Mouse (Mus musculus) MEL-GATA-1-ER (cell line): Measurements from ENCODE around the gene Gast.
"Not testable (repeated sequence)": the region's sequence is repeated elsewhere in the genome, so short reads cannot be mapped to it uniquely, and the experiment has no call there.

ENCODE experiments used
- DNase-seq: peaks from one replicate; pipeline ENCODE4 v3.0.0-alpha.2; 2012; ENCODE audit warnings: low read depth; ENCODE audit errors: extremely low read depth

The Gast gene

DNA sequence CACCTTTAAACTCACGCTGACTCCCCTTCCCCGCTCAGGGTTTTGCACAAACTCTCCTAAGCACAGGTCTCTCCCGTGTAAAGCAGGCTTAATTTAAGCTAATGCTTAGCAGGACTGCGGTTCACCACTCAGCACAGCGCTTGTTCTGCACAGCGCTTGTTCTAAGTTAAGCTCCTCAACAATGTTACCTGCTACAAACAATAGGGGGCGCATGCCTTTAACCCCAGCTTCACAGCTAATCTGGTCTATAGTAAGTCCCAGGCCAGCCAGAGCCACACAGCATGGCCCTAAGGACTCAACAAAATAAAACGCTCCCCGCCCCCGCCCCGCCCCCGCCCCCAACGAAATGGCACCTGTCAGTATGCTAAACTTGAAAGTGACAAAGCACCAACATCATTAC lies 26.9 kb downstream of the Gast start:
- not testable (repeated sequence) for DNase-seq

DNA sequence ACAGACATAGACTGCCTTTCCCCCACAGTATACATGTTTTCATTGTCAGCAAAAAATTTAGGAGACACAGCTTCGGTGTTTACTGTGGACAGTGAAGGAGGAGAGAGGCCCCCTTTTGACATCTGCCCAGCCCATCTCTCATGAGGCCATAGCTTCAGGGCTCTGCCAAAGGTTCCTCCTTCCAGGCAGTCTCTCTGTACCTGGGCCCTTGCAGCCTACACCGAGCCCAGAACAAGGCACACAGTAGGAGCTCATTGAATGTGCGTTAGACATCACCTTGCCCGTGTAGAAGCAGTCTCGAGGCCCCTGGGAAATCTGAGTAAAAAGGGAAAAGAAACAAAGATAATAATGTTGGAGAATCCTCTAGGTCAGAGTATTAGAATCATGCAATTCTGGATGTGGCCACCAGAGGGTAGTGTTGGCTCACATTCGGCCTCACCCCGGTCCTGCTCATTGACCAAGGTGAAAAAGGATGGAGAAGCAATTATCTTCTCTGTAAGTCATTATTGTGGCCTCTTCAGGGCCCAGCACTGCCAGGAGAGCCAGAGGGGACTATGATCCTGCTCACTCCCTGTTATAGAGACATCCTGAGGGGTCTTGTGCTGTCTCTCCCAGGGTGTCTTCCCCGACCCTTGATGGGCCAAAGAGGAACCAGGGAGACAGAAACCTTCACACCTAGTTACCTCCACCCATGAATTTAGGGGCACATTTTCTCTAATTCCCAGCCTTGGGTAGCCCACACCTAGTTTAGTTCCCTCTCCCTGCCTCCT lies 28.2 kb downstream of the Gast start:
- peak; percentile 41 for DNase-seq

DNA sequence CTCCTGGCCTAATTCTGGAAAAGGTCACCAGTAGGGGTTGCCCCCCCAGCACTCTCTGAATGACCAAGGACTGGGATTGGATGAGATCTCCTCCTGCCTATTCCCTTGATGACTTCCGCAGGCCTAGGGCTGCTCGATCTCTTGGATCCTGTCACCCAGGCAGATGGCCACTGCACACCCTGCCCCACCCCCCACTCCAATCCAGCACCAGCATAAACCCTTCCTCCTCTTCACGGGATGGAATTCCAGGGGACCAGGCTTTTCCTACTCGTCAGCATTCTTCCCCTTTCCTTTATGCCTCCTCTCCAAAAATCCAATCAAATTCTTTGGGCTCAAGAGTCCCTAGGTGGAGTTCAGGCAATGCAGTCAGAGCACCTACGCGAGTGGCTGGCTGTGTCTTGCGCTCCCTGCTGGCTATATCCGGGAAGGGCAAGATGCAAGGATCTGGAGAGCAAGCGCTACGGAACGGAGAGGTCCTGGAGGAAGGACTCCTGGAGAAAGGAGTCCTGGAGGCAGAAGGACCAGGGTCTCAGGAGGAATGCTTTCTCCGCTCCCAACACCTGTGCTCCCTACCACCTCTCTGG lies 28.9 kb downstream of the Gast start:
- peak; percentile 30 for DNase-seq

DNA sequence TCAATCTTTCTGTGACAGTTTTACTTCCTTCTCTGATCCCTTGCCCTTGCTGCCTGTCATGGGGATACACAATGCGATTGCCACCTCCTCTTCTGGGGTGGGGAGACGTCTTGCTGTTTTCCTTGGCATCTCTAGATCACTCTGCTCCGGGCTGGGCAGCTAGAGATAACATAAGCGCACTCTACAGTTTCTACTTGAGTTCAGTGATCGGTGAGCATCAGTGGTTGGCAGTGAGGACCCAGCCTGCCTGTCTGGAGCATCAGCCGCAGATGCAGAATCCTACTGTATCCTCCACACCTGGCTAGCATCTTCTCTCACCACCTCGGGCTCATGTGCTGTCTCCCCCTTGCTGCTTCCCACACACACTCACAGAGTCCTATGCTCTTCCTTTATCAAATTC lies 34.9 kb downstream of the Gast start:
- no peak for DNase-seq

DNA sequence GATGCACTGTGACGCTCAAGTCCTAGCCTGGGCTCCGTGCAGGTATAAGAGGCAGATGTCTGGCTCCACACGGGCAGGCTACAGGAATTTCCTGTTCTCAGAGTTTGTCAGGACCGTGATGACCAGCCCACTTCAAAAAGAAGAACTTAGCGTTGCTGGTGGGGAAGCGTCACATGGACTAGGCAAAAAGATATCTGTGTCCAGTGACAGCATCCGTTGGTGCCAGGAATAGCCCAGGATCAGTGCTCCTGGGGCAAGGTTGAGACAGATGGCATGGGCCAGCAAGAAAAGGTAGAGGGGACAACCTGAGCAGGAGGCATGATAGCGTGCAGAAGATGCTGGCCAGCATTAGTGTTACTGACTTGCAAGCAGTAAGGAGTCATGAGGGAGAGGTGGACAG lies 35.6 kb downstream of the Gast start:
- DNase-seq: no peak

DNA sequence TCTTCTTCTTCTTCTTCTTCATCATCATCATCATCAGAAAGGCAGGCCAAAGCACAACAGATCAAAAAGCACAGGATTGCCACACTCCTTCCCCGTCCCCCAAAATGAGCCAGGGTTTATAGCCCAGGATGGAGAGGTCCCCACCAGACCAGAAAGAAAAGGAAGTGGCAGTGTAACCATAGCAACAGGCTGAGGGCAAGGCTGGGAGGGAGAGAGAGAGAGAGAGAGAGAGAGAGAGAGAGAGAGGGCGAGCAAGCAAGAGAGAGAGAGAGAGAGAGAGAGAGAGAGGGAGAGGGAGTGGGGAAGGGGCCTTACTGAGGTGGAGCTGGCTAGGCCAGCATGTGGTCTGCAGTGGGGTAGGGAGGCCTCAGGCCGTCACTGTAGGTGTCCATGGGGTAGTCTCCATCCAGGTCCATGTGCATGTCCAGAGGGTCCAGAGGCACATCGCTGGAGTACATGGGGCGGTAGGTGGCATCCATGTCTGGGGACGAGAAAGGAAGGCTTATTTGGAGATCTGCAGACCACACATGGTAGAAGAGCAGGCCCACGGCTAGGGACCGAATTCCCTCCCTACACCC lies 37.9 kb downstream of the Gast start:
- peak; percentile 32 for DNase-seq

DNA sequence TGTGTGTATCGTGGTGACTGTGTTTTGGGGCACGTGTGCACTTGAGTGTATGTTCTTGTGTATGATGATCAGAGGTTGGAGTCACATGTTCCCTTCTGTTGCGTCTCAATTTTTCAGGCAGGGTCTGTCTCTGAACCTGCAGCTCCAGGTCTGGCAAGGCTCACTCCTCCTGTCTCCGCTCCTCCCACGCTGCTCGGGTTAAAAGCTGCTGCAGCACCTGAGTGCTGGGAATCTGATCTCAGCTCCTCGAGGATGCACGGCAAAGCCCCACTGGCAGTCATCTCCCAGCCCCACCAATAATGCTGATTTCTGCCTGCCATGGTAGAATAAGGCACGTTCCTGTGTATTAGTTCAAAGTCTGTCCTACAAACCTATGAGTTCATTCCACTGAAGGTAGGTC lies 40.9 kb downstream of the Gast start:
- no peak for DNase-seq

DNA sequence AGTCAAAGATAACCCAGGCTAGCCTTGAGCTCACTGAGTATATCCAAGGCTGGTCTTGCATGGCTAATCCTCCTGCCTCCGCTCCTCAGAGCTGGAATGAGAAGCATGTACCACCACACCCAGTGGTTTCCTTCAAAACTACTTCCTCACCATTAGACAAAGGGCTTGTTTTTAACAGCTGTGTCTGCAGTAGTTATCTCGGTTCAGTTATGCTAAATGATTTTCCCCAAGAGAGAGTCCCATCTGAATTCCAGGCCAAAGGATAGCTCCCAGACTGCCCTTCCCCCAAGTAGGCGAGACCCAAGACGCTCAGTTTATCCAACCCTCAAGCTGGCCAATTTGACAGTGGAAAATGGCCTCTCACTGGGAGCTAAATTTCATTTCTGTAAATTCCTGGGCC lies 41.8 kb downstream of the Gast start:
- no peak for DNase-seq

DNA sequence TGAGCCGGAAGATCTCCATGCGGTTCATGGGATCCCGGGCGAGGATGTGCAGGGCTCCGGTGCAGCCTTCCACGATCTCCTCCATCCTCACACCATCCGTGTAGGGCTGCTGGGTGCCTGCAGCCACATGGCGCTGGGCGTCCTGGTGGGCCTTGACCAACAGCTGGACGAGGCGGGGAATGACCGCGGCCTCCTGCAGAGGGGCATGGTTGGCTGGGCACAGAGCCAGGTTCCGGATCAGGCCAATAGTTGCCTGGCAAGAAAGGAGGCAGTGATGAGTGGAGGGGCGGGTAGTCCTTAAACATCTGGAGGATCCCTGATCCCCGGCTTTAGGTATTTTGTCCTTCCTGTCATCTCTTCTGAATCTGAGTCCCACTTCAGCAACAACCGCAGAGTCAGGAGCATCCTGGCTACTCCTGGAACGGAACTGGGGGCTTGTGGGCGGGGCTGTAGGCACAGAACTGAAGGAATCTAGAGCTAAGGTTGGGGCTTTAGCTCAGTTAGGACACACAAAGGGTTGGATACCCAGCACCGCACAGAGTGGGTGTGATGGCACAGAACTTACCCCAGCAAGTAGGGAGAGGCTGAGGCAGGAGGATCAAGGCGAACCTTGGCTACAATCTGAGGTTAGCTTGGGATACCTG lies 42.7 kb downstream of the Gast start:
- no peak for DNase-seq

DNA sequence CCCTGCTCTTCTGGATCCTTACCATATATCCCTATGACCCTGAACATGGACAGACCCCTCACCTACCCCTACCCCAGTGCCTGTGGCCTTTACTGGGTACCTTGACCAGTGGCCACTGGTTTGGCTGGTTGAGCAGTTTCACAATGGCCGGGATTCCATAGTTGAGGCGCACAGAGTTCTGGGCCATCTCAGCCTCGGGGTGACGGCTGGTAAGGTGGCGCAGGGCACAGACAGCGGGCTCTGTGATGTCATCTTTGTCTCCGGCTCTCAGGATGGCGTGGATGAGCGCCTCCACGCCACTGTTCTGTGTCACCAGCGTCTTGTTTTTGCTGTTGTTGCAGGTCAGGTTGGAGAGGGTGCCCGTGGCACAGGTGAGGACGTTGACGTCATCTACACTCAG lies 43.8 kb downstream of the Gast start:
- no peak for DNase-seq

DNA sequence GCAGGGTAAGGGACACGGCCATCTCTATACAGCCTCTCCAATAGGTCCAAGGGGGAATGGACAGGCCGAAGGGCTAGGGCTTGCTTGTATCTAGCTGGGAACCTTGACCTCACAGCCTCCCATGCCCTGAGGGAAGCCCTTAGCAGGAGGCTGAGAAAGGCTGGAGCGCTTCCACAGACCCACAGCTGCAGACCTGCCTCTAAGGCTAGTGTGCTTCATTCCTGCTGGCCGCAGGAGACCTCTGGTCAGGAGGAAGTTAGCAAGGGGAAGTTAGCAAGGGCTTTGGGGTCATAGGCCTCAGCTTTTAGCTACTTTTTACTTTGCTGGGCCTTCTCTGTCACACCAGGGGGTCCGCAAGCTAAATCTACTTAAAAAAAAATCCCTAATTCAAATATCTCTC lies 44.2 kb downstream of the Gast start:
- DNase-seq: no peak

DNA sequence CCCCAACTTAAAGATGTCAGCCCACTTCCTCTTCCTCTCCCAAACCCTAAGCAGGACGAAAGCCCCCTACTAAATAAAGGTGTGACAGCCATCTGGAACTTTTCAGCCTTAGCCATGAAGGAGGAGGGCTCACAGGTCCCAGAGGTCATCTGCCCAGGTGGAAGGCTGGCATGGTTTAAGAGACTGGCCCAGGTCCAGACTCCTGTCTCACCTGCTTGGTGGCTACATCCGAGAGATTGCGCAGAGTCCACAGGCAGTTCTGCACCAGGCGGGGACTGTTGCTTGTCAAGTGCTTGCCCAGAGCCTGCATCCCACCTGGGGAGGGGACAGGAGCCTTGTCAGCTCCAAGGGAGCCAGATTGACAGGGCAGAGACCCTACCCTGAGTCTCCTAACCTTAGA lies 45.1 kb downstream of the Gast start:
- no peak for DNase-seq

DNA sequence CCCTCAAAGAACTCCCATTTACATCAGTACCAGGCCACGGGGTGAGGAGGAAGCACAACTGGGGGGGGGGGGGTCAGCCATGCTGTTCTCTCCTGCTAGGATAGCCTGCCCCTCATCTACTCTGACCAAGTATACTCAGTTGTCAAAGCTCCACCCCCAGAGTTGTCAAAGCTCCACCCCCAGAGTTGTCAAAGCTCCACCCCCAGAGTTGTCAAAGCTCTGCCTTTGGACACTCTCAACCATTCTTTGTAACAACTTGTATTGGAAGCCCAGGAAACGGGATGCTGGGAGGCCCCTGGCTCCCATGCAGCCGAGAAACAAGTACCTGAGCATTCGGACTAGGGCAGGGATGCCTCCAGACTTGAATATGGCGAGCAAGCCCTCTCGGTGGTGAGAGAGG lies 48.5 kb downstream of the Gast start:
- DNase-seq: no peak

DNA sequence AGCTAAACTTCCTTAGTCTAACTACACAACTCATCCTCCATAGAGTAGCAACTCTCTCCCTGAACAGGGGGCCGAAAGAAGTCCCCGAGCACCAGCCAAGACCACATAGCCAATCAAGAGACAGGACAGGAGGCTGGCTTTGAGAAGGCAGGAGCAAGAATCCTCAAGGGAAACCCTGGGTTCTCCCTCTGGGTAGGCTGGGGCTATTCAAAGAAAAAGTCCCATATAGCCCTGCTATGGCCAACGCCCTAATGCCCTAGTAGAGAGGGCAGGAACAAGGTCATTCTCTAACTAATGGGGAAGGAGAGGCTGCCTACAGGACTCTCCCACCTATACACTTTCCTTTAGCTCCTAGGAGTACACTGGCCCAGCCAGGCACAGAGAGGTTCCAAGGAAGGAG lies 50.8 kb downstream of the Gast start:
- DNase-seq: no peak

DNA sequence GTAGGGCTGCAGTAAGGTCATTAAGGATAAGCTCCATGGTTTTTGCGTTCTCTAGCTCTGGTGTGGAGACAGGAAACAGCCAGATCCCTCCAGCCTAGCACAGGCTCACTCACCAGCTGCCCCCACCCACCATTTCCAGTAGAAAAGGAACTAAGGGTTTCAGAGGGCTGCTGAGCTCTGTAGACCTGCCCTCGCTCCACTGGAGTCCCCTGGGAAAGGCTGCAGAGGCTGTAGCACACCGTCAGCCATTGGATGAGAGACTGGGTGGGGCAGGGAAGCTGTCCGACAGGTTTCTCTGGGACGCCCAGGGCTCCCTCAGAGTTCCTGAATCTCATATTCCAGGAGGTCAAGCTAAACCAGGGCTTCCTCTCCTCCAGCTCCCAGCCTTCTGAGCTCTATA lies 52.4 kb downstream of the Gast start:
- no peak for DNase-seq
